Mouse (Mus musculus): Measurements from ENCODE around the gene Il17c.
A peak's percentile ranks its signal among the peaks of the same experiment; 100 is the strongest.

Il17c gene

GRCm38 (mm10) chr8:122460524-122461472, 39.0 kb downstream of the Il17c start, which contains the start of gene Snai3:
Gene Snai3 (minus strand): TSS chr8:122460733.
- peak; percentile 69 to 72 for DNase-seq

GRCm38 (mm10) chr8:122461473-122462148, 39.8 kb downstream of the Il17c start:
- no peak for DNase-seq

GRCm38 (mm10) chr8:122462510-122462909, 40.7 kb downstream of the Il17c start:
- DNase-seq: no peak

- no peak for DNase-seq
Measured at GRCm38 (mm10) chr8:122463651-122464640, 42.1 kb downstream of the Il17c start.

GRCm38 (mm10) chr8:122464985-122465384, 43.2 kb downstream of the Il17c start:
- DNase-seq: no peak

GRCm38 (mm10) chr8:122467816-122468215, 46.0 kb downstream of the Il17c start:
- DNase-seq: no peak

- no peak for DNase-seq
Measured at GRCm38 (mm10) chr8:122469407-122469806, 47.6 kb downstream of the Il17c start.

- no peak for DNase-seq
Measured at GRCm38 (mm10) chr8:122469965-122470364, 48.1 kb downstream of the Il17c start.

GRCm38 (mm10) chr8:122470691-122471090, 48.9 kb downstream of the Il17c start:
- DNase-seq: no peak

All from cerebellum, postnatal 14 days (tissue).